Mouse (Mus musculus): Measurements from ENCODE around the gene Olfr744. TPM values are rescaled to one million over a fixed set of nuclear protein-coding genes. Genes with fewer than 3 reads are reported as not detected.
"Not testable (repeated sequence)": the region's sequence is repeated elsewhere in the genome, so short reads cannot be mapped to it uniquely, and the experiment has no call there.

Olfr744 gene
- polyA plus RNA-seq (2012; ENCODE audit: insufficient read depth, insufficient read length, missing spikeins), result not detected in 2 replicates

GRCm38 (mm10) chr14:50614579-50614978 lies at the start of gene Olfr744:
Gene Olfr744 (plus strand): TSS chr14:50614879.
- H3K4me1 ChIP-seq (ENCODE audit: control insufficient read depth, insufficient read depth, insufficient read length, low read length), result no peaks in the 10 kb centered on the region
- no peak within 1 kb of the TSS for H3K27ac ChIP-seq (replicated peaks; ENCODE audit: low read depth, low read length)
- no peak within 1 kb of the TSS for H3K4me3 ChIP-seq (ENCODE audit: insufficient read depth, low read depth, low read length)

DNA sequence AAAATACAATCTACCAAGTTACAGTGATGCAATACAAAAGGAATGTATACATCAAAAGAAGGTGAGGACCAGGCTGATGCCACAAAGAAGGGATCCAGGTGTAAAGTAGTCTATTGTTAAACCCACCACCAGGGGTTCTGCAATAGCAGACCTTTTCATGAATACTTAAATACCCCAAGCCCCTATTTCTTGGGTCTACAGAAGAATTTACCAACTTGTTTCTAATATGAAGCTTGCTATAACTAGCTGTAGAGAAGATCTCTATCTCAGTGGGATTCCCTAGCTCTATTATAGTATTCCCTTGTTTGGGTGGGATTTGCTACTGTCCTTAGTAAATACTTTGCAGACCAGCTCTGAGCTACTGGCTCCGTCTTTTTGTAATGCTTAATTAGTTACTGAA lies 41.6 kb upstream of the Olfr744 start:
- H3K4me3 ChIP-seq (ENCODE audit: insufficient read depth, low read depth, low read length); H3K4me1 ChIP-seq (ENCODE audit: control insufficient read depth, insufficient read depth, insufficient read length, low read length); H3K27ac ChIP-seq (replicated peaks; ENCODE audit: low read depth, low read length): not testable (repeated sequence)

GRCm38 (mm10) chr14:50639088-50639487 lies 24.4 kb downstream of the Olfr744 start, which contains the start of gene Olfr745:
Gene Olfr745 (plus strand): TSS chr14:50639388.
- Histone ChIP-seq H3K4me3 (ENCODE audit: insufficient read depth, low read depth, low read length) (no peak within 1 kb of the TSS), H3K27ac (replicated peaks; ENCODE audit: low read depth, low read length) (no peak within 1 kb of the TSS), H3K4me1 (ENCODE audit: control insufficient read depth, insufficient read depth, insufficient read length, low read length) (no peaks in the 10 kb centered on the region)

GRCm38 (mm10) chr14:50646783-50647182 lies 32.1 kb downstream of the Olfr744 start, which contains the start of gene Olfr746:
Gene Olfr746 (plus strand): TSS chr14:50647083.
- Histone ChIP-seq H3K4me1 (ENCODE audit: control insufficient read depth, insufficient read depth, insufficient read length, low read length) (no peaks in the 10 kb centered on the region), H3K27ac (replicated peaks; ENCODE audit: low read depth, low read length) (no peak within 1 kb of the TSS), H3K4me3 (ENCODE audit: insufficient read depth, low read depth, low read length) (no peak within 1 kb of the TSS)

Other genes starting within 250 kb of the Olfr744 start
- not detected in 2 replicates for gene Olfr736, start 233.7 kb upstream of the Olfr744 start, polyA plus RNA-seq (2012; ENCODE audit: insufficient read depth, insufficient read length, missing spikeins)
- not detected in 2 replicates for gene Olfr738, start 207.3 kb upstream of the Olfr744 start, polyA plus RNA-seq (2012; ENCODE audit: insufficient read depth, insufficient read length, missing spikeins)
- not detected in 2 replicates for gene Olfr739, start 196.3 kb upstream of the Olfr744 start, polyA plus RNA-seq (2012; ENCODE audit: insufficient read depth, insufficient read length, missing spikeins)
- gene Olfr740, start 169.3 kb upstream of the Olfr744 start, polyA plus RNA-seq (2012; ENCODE audit: insufficient read depth, insufficient read length, missing spikeins), result not detected in 2 replicates
- not detected in 2 replicates for gene Olfr741, start 142.1 kb upstream of the Olfr744 start, polyA plus RNA-seq (2012; ENCODE audit: insufficient read depth, insufficient read length, missing spikeins)
- gene Olfr742, start 111.3 kb upstream of the Olfr744 start, polyA plus RNA-seq (2012; ENCODE audit: insufficient read depth, insufficient read length, missing spikeins), result not detected in 2 replicates
- gene Olfr743, start 93.0 kb upstream of the Olfr744 start, polyA plus RNA-seq (2012; ENCODE audit: insufficient read depth, insufficient read length, missing spikeins), result not detected in 2 replicates
- gene Olfr745, start 24.5 kb downstream of the Olfr744 start, polyA plus RNA-seq (2012; ENCODE audit: insufficient read depth, insufficient read length, missing spikeins), result not detected in 2 replicates
- not detected in 2 replicates for gene Olfr746, start 32.2 kb downstream of the Olfr744 start, polyA plus RNA-seq (2012; ENCODE audit: insufficient read depth, insufficient read length, missing spikeins)
- gene Olfr747, start 78.3 kb downstream of the Olfr744 start, polyA plus RNA-seq (2012; ENCODE audit: insufficient read depth, insufficient read length, missing spikeins), result not detected in 2 replicates
- not detected in 2 replicates for gene Olfr748, start 92.5 kb downstream of the Olfr744 start, polyA plus RNA-seq (2012; ENCODE audit: insufficient read depth, insufficient read length, missing spikeins)
- gene Olfr749, start 130.2 kb downstream of the Olfr744 start, polyA plus RNA-seq (2012; ENCODE audit: insufficient read depth, insufficient read length, missing spikeins), result not detected in 2 replicates
- 11.1 and 15.2 TPM in 2 replicates for gene Ttc5, start 170.6 kb downstream of the Olfr744 start, polyA plus RNA-seq (2012; ENCODE audit: insufficient read depth, insufficient read length, missing spikeins)
- gene Ccnb1ip1, start 192.9 kb downstream of the Olfr744 start, polyA plus RNA-seq (2012; ENCODE audit: insufficient read depth, insufficient read length, missing spikeins), result not detected in 2 replicates
- gene Parp2, start 193.0 kb downstream of the Olfr744 start, polyA plus RNA-seq (2012; ENCODE audit: insufficient read depth, insufficient read length, missing spikeins), result 12.6 and 13.2 TPM in 2 replicates

Data from brown adipose tissue, adult 24 weeks (tissue).